9 mouse cellular contexts compared by ENCODE assay signal in the genomic region with DNA sequence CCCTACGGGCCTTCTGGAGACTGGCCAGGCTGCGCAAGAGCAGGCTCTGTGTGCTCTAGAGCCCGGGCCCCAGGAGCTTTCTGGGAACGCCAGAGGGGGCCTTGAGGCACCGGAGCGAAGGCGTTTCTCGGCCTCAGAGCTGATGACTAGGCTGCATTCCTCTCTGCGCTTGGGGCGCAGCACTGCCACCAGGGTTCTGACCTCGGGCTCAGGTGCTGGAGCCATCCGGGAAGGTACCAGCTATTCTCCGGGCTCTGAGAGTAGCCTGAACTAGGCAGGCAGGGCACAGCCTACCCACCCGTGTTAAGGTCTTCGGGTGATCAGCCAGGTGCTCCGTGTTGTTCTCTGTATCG. TPM values are rescaled to one million over a fixed set of nuclear protein-coding genes. Genes with fewer than 3 reads are reported as not detected.
A peak's percentile ranks its signal among the peaks of the same experiment; 100 is the strongest.
DNase-seq lines count a peak whose midpoint lies in the region; ATAC-seq lines count a peak whose summit lies in the region.
"Had no signal": no experiment of that assay in that cellular context is flagged by ENCODE, and none has a peak within 500 bp of the region (broad histone marks: within the 10 kb centered on the region; RNA-seq: fewer than 3 reads in every experiment).

No protein-coding gene starts in this region.

- peak overlapping the region; percentile 46 for H3K4me3 ChIP-seq in kidney, embryonic 14.5 days (ENCODE audit: low read length)
- H3K4me3 ChIP-seq in embryonic facial prominence, embryonic 10.5 days: peak overlapping the region; percentile 61; the same call in 1 of the 2 replicates
- peak overlapping the region; percentile 41 for H3K4me3 ChIP-seq in hindbrain, embryonic 13.5 days
- no peak overlapping the region for H3K4me3 ChIP-seq in midbrain, embryonic 16.5 days (ENCODE audit: low read depth, low read length)

- no peak overlapping the region for H3K27ac ChIP-seq in kidney, embryonic 14.5 days (ENCODE audit: low read depth, low read length)
- H3K27ac ChIP-seq in embryonic facial prominence, embryonic 10.5 days (replicated peaks): no peak overlapping the region
- H3K27ac ChIP-seq in hindbrain, embryonic 13.5 days: no peak overlapping the region
- no peak overlapping the region for H3K27ac ChIP-seq in midbrain, embryonic 16.5 days (ENCODE audit: low read length)
- H3K27ac ChIP-seq: macrophage had no signal

- H3K36me3 ChIP-seq in kidney, embryonic 14.5 days (ENCODE audit: control insufficient read depth, insufficient read depth, low read length): no peaks in the 10 kb centered on the region
- H3K36me3 ChIP-seq in embryonic facial prominence, embryonic 10.5 days (replicated peaks): peaks cover 19% of the 10 kb centered on the region; the same call in 1 of the 2 replicates
- H3K36me3 ChIP-seq in hindbrain, embryonic 13.5 days: no peaks in the 10 kb centered on the region
- no peaks in the 10 kb centered on the region for H3K36me3 ChIP-seq in midbrain, embryonic 16.5 days (ENCODE audit: control insufficient read depth, insufficient read depth, low read length)

- peaks cover 49% of the 10 kb centered on the region for H3K4me1 ChIP-seq in kidney, embryonic 14.5 days (ENCODE audit: control insufficient read depth, insufficient read depth, low read length)
- peaks cover 72% of the 10 kb centered on the region for H3K4me1 ChIP-seq in embryonic facial prominence, embryonic 10.5 days
- peaks cover 64% of the 10 kb centered on the region for H3K4me1 ChIP-seq in hindbrain, embryonic 13.5 days (replicated peaks)
- H3K4me1 ChIP-seq in midbrain, embryonic 16.5 days (ENCODE audit: control insufficient read depth, insufficient read depth, low read length): peaks cover 23% of the 10 kb centered on the region

- peak overlapping the region; percentile 44; the same call in 1 of the 2 replicates for H3K9ac ChIP-seq in kidney, embryonic 14.5 days (ENCODE audit: low read depth, low read length)
- no peak overlapping the region; the same call in 1 of the 2 replicates for H3K9ac ChIP-seq in hindbrain, embryonic 13.5 days
- peak overlapping the region; percentile 3; the same call in 1 of the 2 replicates for H3K9ac ChIP-seq in midbrain, embryonic 16.5 days (ENCODE audit: low read depth, low read length)

- peaks cover 52% of the 10 kb centered on the region for H3K27me3 ChIP-seq in kidney, embryonic 14.5 days (ENCODE audit: control insufficient read depth, insufficient read depth, low read length)
- peaks cover 99% of the 10 kb centered on the region for H3K27me3 ChIP-seq in embryonic facial prominence, embryonic 10.5 days (replicated peaks; ENCODE audit: low read depth, poor library complexity, severe bottlenecking)
- peaks cover 95% of the 10 kb centered on the region for H3K27me3 ChIP-seq in hindbrain, embryonic 13.5 days
- H3K27me3 ChIP-seq in midbrain, embryonic 16.5 days (ENCODE audit: control insufficient read depth, insufficient read depth, low read depth, low read length): peaks cover 58% of the 10 kb centered on the region

- DNase-seq in kidney, adult 18-20 months: no peak
- DNase-seq in embryonic facial prominence, embryonic 10.5 days (ENCODE audit: low spot score): no peak
- DNase-seq in urinary bladder, adult 2 months (ENCODE audit: low spot score): no peak
- no peak for DNase-seq in right cerebral cortex, adult 18-20 months

- WGBS in kidney, embryonic 14.5 days: 8% methylated on average over 17 of the region's 17 CpGs
- WGBS in embryonic facial prominence, embryonic 10.5 days: 2% methylated on average over 17 of the region's 17 CpGs
- 6% methylated on average over 17 of the region's 17 CpGs for WGBS in hindbrain, embryonic 13.5 days
- 2% methylated on average over 17 of the region's 17 CpGs for WGBS in midbrain, embryonic 16.5 days

- no peaks in the 10 kb centered on the region for H3K9me3 ChIP-seq in kidney, embryonic 14.5 days (ENCODE audit: control insufficient read depth, low read length)
- H3K9me3 ChIP-seq in embryonic facial prominence, embryonic 10.5 days: no peaks in the 10 kb centered on the region
- no peaks in the 10 kb centered on the region for H3K9me3 ChIP-seq in hindbrain, embryonic 13.5 days
- H3K9me3 ChIP-seq in midbrain, embryonic 16.5 days (replicated peaks; ENCODE audit: control insufficient read depth, low read length, poor library complexity, severe bottlenecking): no peaks in the 10 kb centered on the region

- no peak for ATAC-seq in kidney, embryonic 14.5 days (ENCODE audit: low FRiP score, low TSS enrichment)
- no peak for ATAC-seq in hindbrain, embryonic 13.5 days (ENCODE audit: low FRiP score)
- ATAC-seq in midbrain, embryonic 16.5 days: no peak
- ATAC-seq in granulocyte monocyte progenitor cell, adult 5-6 weeks (replicated peaks; ENCODE audit: poor library complexity, severe bottlenecking): no peak

- H3K4me2 ChIP-seq in kidney, embryonic 14.5 days (replicated peaks; ENCODE audit: low read depth, low read length): peak overlapping the region; percentile 75
- peak overlapping the region; percentile 58 for H3K4me2 ChIP-seq in hindbrain, embryonic 13.5 days
- peak overlapping the region; percentile 58; the same call in 1 of the 2 replicates for H3K4me2 ChIP-seq in midbrain, embryonic 16.5 days (ENCODE audit: low read length)

RNA-seq across cellular contexts. Expression of a gene that starts 7.7 kb away (rescaled TPM):
- polyA plus RNA-seq in kidney, embryonic 14.5 days (2014; fragmentation: Nextera tagmentation; extraction: Ambion mirVana): 6.8 and 7.4 TPM in 2 replicates
- 6.1 and 8.7 TPM in 2 replicates for polyA plus RNA-seq in embryonic facial prominence, embryonic 10.5 days (2016; fragmentation: Nextera tagmentation; extraction: Ambion mirVana)
- 1.4 TPM in 2 replicates for polyA plus RNA-seq in hindbrain, embryonic 13.5 days (2015; fragmentation: Nextera tagmentation; extraction: Ambion mirVana)
- polyA plus RNA-seq in midbrain, embryonic 16.5 days (2015; fragmentation: Nextera tagmentation; extraction: Ambion mirVana): 1.1 and 1.3 TPM in 2 replicates
- total RNA-seq in granulocyte monocyte progenitor cell, adult 5-6 weeks (2014; fragmentation: Nextera tagmentation): not detected in 2 replicates
- not detected in 2 replicates for total RNA-seq in granulocyte monocyte progenitor cell, adult 5-6 weeks (2017)
- polyA plus RNA-seq in urinary bladder, adult 2 months (2012; rRNA removed): 8.3 and 13.5 TPM in 2 replicates
- polyA plus RNA-seq: macrophage had no signal

RNA-seq across cellular contexts. Expression of a gene that starts 33.2 kb away (rescaled TPM):
- 3.6 and 5.0 TPM in 2 replicates for polyA plus RNA-seq in kidney, embryonic 14.5 days (2014; fragmentation: Nextera tagmentation; extraction: Ambion mirVana)
- 8.4 and 8.5 TPM in 2 replicates for polyA plus RNA-seq in embryonic facial prominence, embryonic 10.5 days (2016; fragmentation: Nextera tagmentation; extraction: Ambion mirVana)
- 8.1 and 8.5 TPM in 2 replicates for polyA plus RNA-seq in hindbrain, embryonic 13.5 days (2015; fragmentation: Nextera tagmentation; extraction: Ambion mirVana)
- polyA plus RNA-seq in midbrain, embryonic 16.5 days (2015; fragmentation: Nextera tagmentation; extraction: Ambion mirVana): 7.9 and 10.5 TPM in 2 replicates
- total RNA-seq in granulocyte monocyte progenitor cell, adult 5-6 weeks (2014; fragmentation: Nextera tagmentation): 1.4 and 1.8 TPM in 2 replicates
- 1.4 and 2.6 TPM in 2 replicates for total RNA-seq in granulocyte monocyte progenitor cell, adult 5-6 weeks (2017)
- 2.4 and 2.6 TPM in 2 replicates for polyA plus RNA-seq in urinary bladder, adult 2 months (2012; rRNA removed)
- polyA plus RNA-seq: macrophage had no signal

RNA-seq across cellular contexts. Expression of a gene that starts 54.1 kb away (rescaled TPM):
- polyA plus RNA-seq in kidney, embryonic 14.5 days (2014; fragmentation: Nextera tagmentation; extraction: Ambion mirVana): 3.7 and 3.9 TPM in 2 replicates
- 2.4 and 3.0 TPM in 2 replicates for polyA plus RNA-seq in embryonic facial prominence, embryonic 10.5 days (2016; fragmentation: Nextera tagmentation; extraction: Ambion mirVana)
- 1.5 and 1.8 TPM in 2 replicates for polyA plus RNA-seq in hindbrain, embryonic 13.5 days (2015; fragmentation: Nextera tagmentation; extraction: Ambion mirVana)
- polyA plus RNA-seq in midbrain, embryonic 16.5 days (2015; fragmentation: Nextera tagmentation; extraction: Ambion mirVana): 0.94 and 1.0 TPM in 2 replicates
- total RNA-seq in granulocyte monocyte progenitor cell, adult 5-6 weeks (2014; fragmentation: Nextera tagmentation): 0.88 TPM in 1 of 2 replicates, not detected in the other
- total RNA-seq in granulocyte monocyte progenitor cell, adult 5-6 weeks (2017): 0.10 TPM in 1 of 2 replicates, not detected in the other
- polyA plus RNA-seq in urinary bladder, adult 2 months (2012; rRNA removed): 20.2 and 25.6 TPM in 2 replicates
